Mouse (Mus musculus) C2C12 (cell line): ENCODE data around the gene Atxn10.

ENCODE experiments used
- CTCF ChIP-seq: IDR thresholded peaks from one replicate; pipeline ENCODE4 v1.5.1; 2011; ENCODE audit not compliant: control insufficient read depth, insufficient read depth, insufficient read length
- FOSL1 ChIP-seq: IDR thresholded peaks from one replicate; pipeline ENCODE4 v1.8.0; 2011; ENCODE audit warnings: mild to moderate bottlenecking, low read length; ENCODE audit not compliant: poor library complexity, insufficient read depth, severe bottlenecking
- MAX ChIP-seq: IDR thresholded peaks from one replicate; pipeline ENCODE4 v1.6.1; 2011; ENCODE audit warnings: mild to moderate bottlenecking, control low read depth
- MYOD1 ChIP-seq: IDR thresholded peaks from one replicate; pipeline ENCODE4 v1.6.1; 2011; ENCODE audit warnings: low read depth; ENCODE audit not compliant: control insufficient read depth, insufficient read length
- MYOG ChIP-seq: IDR thresholded peaks from one replicate; pipeline ENCODE4 v1.6.1; 2011; ENCODE audit not compliant: control insufficient read depth, insufficient read length; ENCODE audit errors: extremely low read depth
- USF1 ChIP-seq: IDR thresholded peaks from one replicate; pipeline ENCODE4 v1.6.1; 2011; ENCODE audit warnings: low read depth, mild to moderate bottlenecking, control low read depth, moderate library complexity

- TF ChIP-seq CTCF (no peak), MAX (no peak), MYOD1 (no peak), MYOG (no peak), USF1 (no peak), FOSL1 (no peak)
These were observed 65.9 kb downstream of the Atxn10 start for GRCm38 (mm10) chr15:85401926-85402325.
